Mouse (Mus musculus): Measurements from ENCODE around the gene Hdac4.

DNA sequence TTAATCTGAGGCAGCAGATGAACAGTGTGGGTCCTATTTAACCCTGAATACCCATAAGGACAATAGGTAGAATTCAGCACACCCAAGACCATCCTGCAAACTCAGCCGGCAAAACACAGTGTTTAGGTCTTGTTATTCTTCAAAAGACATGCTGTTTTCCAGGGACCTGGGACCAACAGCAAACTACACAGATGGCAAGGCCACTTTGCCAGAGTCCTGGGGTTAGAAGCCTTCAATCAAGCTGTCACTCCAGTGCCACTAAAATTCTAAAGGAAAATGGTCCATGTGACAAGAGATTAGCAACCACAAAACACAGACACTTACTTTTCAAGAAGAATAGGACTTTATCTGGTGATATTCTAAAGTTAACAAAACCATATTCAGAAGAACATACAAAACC is 86.3 kb downstream of the Hdac4 start:
- TF ChIP-seq TAL1 (IDR thresholded peaks at IDR 0.05; ENCODE audit: low read length) (no peak), GATA1 (IDR thresholded peaks at IDR 0.05; ENCODE audit: low read length) (no peak)
